Mouse (Mus musculus) lung, adult 18-20 months (tissue): Measurements from ENCODE around the gene Btrc.

ENCODE experiments used
- DNase-seq, 2 experiments: peaks; one replicate each; pipeline ENCODE4 v3.0.0; 2022; ENCODE audit warnings: mixed read lengths in 2 of 2

Gene Btrc

DNA sequence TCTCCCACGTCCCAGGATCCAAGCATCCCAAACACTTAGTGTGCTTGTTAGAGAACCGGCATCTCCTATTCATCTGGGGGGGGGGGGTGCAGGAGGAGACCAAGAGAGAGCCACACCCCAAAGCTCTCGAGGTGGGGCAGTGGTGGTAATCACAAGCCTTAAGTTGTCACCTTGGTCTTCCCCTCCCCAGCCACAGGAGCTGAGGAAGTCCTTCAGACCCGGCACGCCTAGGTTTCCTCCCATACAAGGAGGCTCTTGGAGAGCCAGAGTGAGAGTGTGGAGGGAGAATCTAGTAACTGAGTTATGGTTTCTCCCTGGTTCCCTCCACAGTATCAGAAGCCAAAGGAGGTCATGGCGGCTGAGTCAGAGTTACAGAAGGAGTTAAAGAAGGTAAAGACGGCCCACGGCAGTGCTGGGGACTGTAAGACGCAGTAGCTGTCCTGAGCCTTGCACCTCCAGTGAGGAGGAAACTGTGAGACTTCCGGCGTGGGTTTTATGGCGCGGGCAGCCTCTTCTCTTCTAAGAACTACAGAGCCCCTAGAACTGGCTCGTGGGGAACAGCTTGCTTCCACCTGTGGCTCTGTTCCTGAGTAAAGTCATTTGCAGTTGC, 213.7 kb downstream of the Btrc start:
- no peak for DNase-seq

DNA sequence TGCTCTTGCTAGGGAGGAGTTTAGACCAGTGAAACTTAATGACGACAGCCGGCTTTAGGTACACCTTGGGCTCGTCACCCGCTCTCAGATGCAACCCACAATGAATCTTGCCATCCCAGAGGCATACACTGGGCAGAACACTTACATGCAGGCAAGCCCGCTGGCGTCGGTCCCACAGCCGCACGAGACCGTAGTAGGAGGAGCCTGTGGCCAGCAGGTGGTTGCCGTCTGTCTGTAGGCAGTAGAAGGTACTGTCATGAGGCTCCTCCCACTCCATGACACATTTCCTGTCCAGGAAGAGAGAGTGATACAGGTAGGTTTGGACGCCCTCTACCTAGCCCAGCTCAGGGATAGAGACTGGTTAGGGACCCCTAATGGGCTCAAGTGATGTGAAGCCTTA, 215.4 kb downstream of the Btrc start:
- no peak for DNase-seq

DNA sequence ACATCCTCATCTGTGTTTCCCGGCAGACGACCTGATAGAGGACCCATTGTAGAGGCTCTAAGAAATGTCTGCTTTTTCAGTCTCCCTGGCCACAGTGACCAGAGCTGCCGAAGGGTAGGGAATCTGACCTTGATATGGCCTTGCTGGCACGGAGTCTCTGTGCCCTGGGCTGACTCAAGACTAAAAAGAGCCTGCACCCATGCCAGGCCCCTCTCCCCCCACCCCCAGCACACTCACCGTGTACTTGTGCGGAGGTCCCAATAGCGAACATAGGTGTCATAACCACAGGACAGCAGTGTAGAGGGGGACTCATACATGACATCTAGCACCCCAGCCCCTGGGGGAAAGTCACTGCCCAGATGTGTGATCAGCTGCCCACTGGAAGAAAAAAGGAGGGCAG, 215.9 kb downstream of the Btrc start:
- no peak for DNase-seq
